Mouse (Mus musculus) erythroid progenitor cell, adult 5-6 weeks (primary cell): ENCODE data around the gene Olfr340. TPM values are rescaled to one million over a fixed set of nuclear protein-coding genes. Genes with fewer than 3 reads are reported as not detected.
"Not testable (repeated sequence)": the region's sequence is repeated elsewhere in the genome, so short reads cannot be mapped to it uniquely, and the experiment has no call there.

Experiments
- ATAC-seq: replicated peaks from 2 replicates; pipeline ENCODE4 v1.8.0; 2016; ENCODE audit warnings: moderate number of reproducible peaks, mild to moderate bottlenecking, moderate TSS enrichment, inconsistent platforms; ENCODE audit not compliant: poor library complexity, low FRiP score, severe bottlenecking
- total RNA-seq, 2 experiments: library from RNA; stranded (forward) in 1 of 2; stranded (reverse) in 1 of 2; fragments of 150-400 nt in 1 of 2; fragments of 186-747, 209-891 nt in 1 of 2; gene quantifications; 2 replicates each; pipeline versions ENCODE4 v1.2.3 to v1.2.4; 2015 to 2017; ENCODE audit warnings: low replicate concordance in 2 of 2

Olfr340 gene
- not detected in 2 replicates for total RNA-seq (2015; ENCODE audit: low replicate concordance)
- total RNA-seq (2017; ENCODE audit: low replicate concordance): not detected in 2 replicates

DNA sequence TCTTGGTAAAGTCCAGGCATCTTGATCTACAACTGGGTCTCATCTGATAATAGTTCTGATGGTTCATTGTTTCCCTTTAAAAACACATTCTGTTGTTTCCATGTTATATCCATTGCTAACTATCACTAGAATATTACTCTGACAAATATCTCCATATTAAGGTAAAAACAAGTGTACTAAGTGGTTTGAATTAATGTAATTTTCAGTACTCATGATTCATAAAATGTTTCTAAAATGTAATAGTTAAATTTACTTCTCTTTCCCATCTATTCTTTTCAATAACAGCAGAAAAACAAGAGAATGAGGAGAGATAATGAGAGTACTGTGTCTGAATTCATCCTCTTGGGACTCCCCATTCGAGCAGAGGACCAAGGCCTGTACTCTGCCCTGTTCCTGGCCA, at the start of gene Olfr340:
Gene Olfr340 (plus strand): TSS at position 301 of the 400 bp plus-strand sequence.
- no peak for ATAC-seq

DNA sequence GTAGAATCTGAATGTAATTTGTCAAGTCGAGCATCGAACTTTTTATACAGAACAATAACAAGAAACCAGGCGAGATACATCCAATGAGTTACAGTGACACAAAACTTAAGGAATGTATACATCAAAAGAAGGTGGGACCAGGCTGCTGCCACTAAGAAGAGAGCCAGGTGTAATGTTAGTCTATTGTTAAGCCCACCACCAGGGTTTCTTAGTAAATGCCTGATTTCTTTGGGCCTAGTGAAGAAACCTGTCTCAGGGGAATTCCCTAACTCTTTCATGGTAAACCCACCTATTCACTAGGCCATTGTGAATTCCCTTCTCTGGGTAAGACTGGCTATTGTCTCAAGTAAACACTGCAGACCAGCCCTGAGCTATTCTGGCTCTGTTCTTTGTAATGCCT, 37.2 kb upstream of the Olfr340 start:
- ATAC-seq: not testable (repeated sequence)

DNA sequence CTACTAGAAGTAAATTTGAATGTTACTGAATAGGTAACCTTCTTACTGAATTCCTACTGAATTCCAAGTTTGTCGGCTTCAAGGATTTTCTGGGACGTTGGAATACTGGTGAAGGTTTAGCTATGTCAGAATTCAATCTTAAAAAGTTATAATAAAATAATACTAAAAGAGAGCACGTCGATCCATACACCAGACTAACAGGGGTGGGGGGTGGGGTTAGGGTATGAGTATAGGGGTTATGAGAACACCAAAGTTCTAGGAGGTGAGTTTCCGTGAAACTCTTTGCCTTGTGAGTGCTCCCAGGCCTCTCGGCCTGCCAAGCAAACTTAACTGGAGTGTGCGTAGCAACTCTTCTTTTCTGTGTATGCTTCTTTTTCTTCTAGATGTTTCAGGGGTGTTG, 36.8 kb upstream of the Olfr340 start:
- ATAC-seq: not testable (repeated sequence)

DNA sequence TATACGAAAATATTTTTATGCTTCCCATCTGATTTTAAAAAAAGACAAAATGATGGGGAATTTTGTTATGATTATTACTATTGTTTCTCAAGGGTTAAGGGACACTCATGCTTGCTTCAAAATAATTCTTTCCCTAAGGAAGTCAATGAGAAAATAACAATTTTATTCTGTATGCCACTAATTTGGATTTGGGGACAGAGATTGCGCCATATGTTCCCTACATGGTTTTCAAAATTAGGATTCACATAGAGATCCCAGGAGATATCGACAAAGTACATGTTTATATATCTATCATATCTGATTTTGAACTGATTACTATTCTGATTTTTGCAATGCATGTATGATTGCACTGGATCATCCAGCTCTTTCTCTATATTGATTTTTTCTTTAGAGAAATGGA, 33.7 kb upstream of the Olfr340 start, which contains the start of gene Olfr339:
Gene Olfr339 (plus strand): TSS at position 301 of the 400 bp plus-strand sequence.
- ATAC-seq: no peak

DNA sequence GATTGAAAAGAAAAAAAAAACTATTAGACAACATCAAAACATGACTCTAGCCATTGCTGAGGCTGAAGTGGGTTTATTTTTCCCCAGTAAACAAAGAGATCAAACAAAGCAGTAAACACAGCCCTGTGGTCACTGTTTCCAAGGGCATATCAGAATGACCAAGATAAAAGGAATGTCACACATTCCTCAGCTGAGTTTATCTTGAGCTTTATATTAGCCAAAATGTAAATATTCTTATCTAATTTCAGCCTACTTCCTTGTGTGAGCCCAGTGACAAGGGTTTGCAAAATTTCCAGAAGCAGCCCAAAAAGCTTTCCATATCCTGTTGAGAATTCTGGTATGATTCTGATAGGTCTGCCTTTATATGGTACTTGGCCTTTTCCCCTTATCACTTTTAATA, 21.2 kb downstream of the Olfr340 start:
- no peak for ATAC-seq

DNA sequence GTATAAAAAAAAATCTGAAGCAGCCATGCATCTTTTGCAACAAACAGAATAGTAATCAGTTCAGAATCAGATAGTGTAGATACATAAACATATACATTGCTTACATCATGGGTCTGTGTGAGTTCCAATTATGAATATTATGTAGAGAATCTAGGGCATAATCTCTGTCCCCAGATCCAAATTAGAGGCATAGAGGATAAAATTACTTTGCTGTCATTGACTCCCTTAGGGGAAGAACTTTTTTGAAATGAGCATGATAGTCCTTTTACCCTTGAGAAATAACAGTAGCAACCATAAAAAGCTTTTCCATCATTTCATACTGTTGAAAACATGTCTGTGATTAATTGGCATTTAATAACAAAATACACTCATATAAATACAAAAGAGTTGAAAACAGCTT, 30.0 kb downstream of the Olfr340 start, which contains the start of gene Olfr341:
Gene Olfr341 (minus strand): TSS at position 101 of the 400 bp plus-strand sequence.
- ATAC-seq: no peak

Other genes starting within 250 kb of the Olfr340 start
- gene Ptgs1, start 222.2 kb upstream of the Olfr340 start, total RNA-seq (2015; ENCODE audit: low replicate concordance): 17.7 and 18.4 TPM in 2 replicates
- gene Ptgs1, start 222.2 kb upstream of the Olfr340 start, total RNA-seq (2017; ENCODE audit: low replicate concordance): 3.6 and 5.4 TPM in 2 replicates
- gene Olfr338, start 79.1 kb upstream of the Olfr340 start, total RNA-seq (2015; ENCODE audit: low replicate concordance): not detected in 2 replicates
- gene Olfr338, start 79.1 kb upstream of the Olfr340 start, total RNA-seq (2017; ENCODE audit: low replicate concordance): not detected in 2 replicates
- not detected in 2 replicates for gene Olfr339, start 33.6 kb upstream of the Olfr340 start, total RNA-seq (2015; ENCODE audit: low replicate concordance)
- gene Olfr339, start 33.6 kb upstream of the Olfr340 start, total RNA-seq (2017; ENCODE audit: low replicate concordance): not detected in 2 replicates
- gene Olfr341, start 29.9 kb downstream of the Olfr340 start, total RNA-seq (2015; ENCODE audit: low replicate concordance): not detected in 2 replicates
- gene Olfr341, start 29.9 kb downstream of the Olfr340 start, total RNA-seq (2017; ENCODE audit: low replicate concordance): not detected in 2 replicates
- gene Olfr342, start 72.4 kb downstream of the Olfr340 start, total RNA-seq (2015; ENCODE audit: low replicate concordance): not detected in 2 replicates
- not detected in 2 replicates for gene Olfr342, start 72.4 kb downstream of the Olfr340 start, total RNA-seq (2017; ENCODE audit: low replicate concordance)
- not detected in 2 replicates for gene Olfr344, start 114.1 kb downstream of the Olfr340 start, total RNA-seq (2015; ENCODE audit: low replicate concordance)
- not detected in 2 replicates for gene Olfr344, start 114.1 kb downstream of the Olfr340 start, total RNA-seq (2017; ENCODE audit: low replicate concordance)
- gene Olfr345, start 187.5 kb downstream of the Olfr340 start, total RNA-seq (2015; ENCODE audit: low replicate concordance): not detected in 2 replicates
- not detected in 2 replicates for gene Olfr345, start 187.5 kb downstream of the Olfr340 start, total RNA-seq (2017; ENCODE audit: low replicate concordance)
- not detected in 2 replicates for gene Olfr346, start 233.2 kb downstream of the Olfr340 start, total RNA-seq (2015; ENCODE audit: low replicate concordance)
- not detected in 2 replicates for gene Olfr346, start 233.2 kb downstream of the Olfr340 start, total RNA-seq (2017; ENCODE audit: low replicate concordance)